Mouse (Mus musculus) neutrophil, adult 83 days (primary cell): ENCODE data around the gene Trim45. TPM values are rescaled to one million over a fixed set of nuclear protein-coding genes. Genes with fewer than 3 reads are reported as not detected.

Experiments
- total RNA-seq, 2 experiments: library from RNA; stranded (reverse); gene quantifications; one replicate each; pipeline ENCODE4 v1.2.4; 2023

The Trim45 gene
- total RNA-seq = 1 to 10 TPM; 1.8 to 3.1 TPM

DNA sequence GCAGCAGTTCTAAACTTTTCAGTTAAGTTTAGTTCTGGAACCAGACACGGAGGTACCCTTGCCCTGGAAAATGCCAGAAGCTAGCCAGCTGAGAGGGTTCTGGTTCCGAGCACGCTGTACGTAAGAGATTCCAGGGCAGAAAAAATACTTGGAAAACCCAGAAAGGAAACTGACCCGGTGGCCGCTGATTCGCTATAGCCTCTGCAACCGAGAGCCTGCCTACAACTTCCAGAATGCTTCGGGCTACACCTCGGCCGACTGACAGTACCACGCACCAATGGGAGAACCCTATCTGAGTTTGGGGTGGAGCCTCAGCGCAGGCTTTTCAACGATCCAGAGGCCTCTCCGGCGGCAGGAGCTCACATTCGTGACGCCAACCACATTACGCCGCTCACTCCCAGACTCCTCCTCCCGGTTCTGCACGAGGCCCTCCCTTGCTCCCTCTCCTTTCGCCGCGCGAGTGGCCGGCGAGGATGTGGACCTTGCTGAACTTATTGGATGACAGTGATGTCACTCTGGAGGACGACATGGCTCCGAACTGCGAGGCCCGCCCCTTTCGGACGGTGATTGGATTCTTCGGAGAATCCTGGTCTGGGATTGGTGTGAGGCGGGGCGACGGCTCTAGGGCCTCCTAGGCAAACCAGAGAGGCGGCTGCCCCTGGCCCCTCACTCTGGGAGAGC, at the start of gene Trim45:
Gene Trim45, plus strand, starts transcription at position 378 of the 681 bp plus-strand sequence.

DNA sequence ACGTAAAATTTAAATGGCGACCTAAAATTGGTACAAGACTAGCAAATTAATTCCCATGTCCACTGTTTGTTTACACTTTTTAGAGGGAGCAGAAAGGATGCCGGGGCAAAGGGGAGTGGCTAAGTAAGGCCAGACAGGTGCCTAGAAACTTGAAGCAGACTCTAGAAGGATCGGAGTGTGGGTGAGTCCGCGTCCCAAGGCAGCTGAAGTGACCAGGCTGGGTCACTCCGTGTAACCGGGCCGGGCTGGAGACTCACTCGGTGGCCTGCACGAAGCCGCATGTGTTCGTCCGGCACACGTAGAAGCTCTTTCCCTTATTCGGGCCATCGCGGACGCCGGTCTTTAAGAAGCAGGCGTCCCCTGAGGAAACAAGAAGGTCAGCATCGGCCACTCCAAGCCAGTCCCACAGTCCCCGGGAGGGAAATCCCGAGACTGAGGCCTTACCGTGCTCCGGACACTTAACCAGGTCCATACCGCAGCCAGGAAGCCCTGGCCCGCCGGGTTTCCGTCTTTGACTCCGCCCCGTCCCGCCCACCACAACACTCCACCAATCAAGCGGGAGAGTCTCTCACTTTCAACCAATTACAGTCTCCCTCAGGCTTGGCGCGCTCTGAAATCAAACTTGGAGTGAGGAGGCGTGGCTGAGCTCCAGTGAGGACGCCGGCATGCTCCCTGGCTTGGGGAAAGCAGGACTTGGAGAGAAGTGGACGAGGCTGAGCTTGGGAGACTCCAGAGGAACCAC, 47.3 kb downstream of the Trim45 start, which contains the start of gene Ttf2:
Gene Ttf2, minus strand, starts transcription at position 488 of the 742 bp plus-strand sequence.

Other genes starting within 250 kb of the Trim45 start
- 10 to 100 TPM; 45.2 to 56.1 TPM for gene Man1a2, start 236.7 kb upstream of the Trim45 start, total RNA-seq
- gene Vtcn1, start 96.7 kb upstream of the Trim45 start, total RNA-seq = not detected
- 10 to 100 TPM; 14.3 to 14.6 TPM for gene Ttf2, start 47.5 kb downstream of the Trim45 start, total RNA-seq
- 10 to 100 TPM; 55.7 to 57.4 TPM for gene Cd101, start 107.4 kb downstream of the Trim45 start, total RNA-seq
- gene Ptgfrn, start 188.1 kb downstream of the Trim45 start, total RNA-seq = 1 to 10 TPM; 2.4 to 2.6 TPM